Mouse (Mus musculus): ENCODE measurements around the gene Crnkl1.
A peak's percentile ranks its signal among the peaks of the same experiment; 100 is the strongest.
"Not testable (repeated sequence)": the region's sequence is repeated elsewhere in the genome, so short reads cannot be mapped to it uniquely, and the experiment has no call there.

Crnkl1 gene

GRCm38 (mm10) chr2:145920941-145921650 is 13.7 kb downstream of the Crnkl1 start:
- no peak for DNase-seq (ENCODE audit: low read depth)

- DNase-seq (ENCODE audit: low read depth): not testable (repeated sequence)
These were observed 28.9 kb downstream of the Crnkl1 start for GRCm38 (mm10) chr2:145905884-145906283.

GRCm38 (mm10) chr2:145905156-145905555 is 29.7 kb downstream of the Crnkl1 start:
- DNase-seq (ENCODE audit: low read depth): no peak

- DNase-seq (ENCODE audit: low read depth): no peak
These were observed 30.7 kb downstream of the Crnkl1 start for GRCm38 (mm10) chr2:145903983-145904616.

- peak; percentile 72 for DNase-seq (ENCODE audit: low read depth)
These were observed 31.5 kb downstream of the Crnkl1 start for GRCm38 (mm10) chr2:145903061-145903901.

- DNase-seq (ENCODE audit: low read depth): no peak
These were observed 33.0 kb downstream of the Crnkl1 start, which contains the start of gene Naa20 for GRCm38 (mm10) chr2:145901861-145902260. Gene Naa20, plus strand, starts transcription at chr2:145902099.

- DNase-seq (ENCODE audit: low read depth): not testable (repeated sequence)
These were observed 34.5 kb downstream of the Crnkl1 start for GRCm38 (mm10) chr2:145900318-145900717.

GRCm38 (mm10) chr2:145898106-145898505 is 36.7 kb downstream of the Crnkl1 start:
- DNase-seq (ENCODE audit: low read depth): no peak

- no peak for DNase-seq (ENCODE audit: low read depth)
These were observed 41.1 kb downstream of the Crnkl1 start for GRCm38 (mm10) chr2:145893756-145894155.

- no peak for DNase-seq (ENCODE audit: low read depth)
These were observed 44.2 kb downstream of the Crnkl1 start for GRCm38 (mm10) chr2:145890571-145890970.

GRCm38 (mm10) chr2:145888766-145889480 is 45.9 kb downstream of the Crnkl1 start:
- DNase-seq (ENCODE audit: low read depth): no peak

- DNase-seq (ENCODE audit: low read depth): no peak
These were observed 46.7 kb downstream of the Crnkl1 start for GRCm38 (mm10) chr2:145887937-145888765.

- no peak for DNase-seq (ENCODE audit: low read depth)
These were observed 49.7 kb downstream of the Crnkl1 start for GRCm38 (mm10) chr2:145884913-145885785.

GRCm38 (mm10) chr2:145884036-145884912 is 50.5 kb downstream of the Crnkl1 start:
- DNase-seq (ENCODE audit: low read depth): no peak

GRCm38 (mm10) chr2:145882398-145882797 is 52.4 kb downstream of the Crnkl1 start:
- no peak for DNase-seq (ENCODE audit: low read depth)

- DNase-seq (ENCODE audit: low read depth): no peak
These were observed 52.9 kb downstream of the Crnkl1 start for GRCm38 (mm10) chr2:145881932-145882331.

- DNase-seq (ENCODE audit: low read depth): no peak
These were observed 53.7 kb downstream of the Crnkl1 start for GRCm38 (mm10) chr2:145880887-145881747.

- DNase-seq (ENCODE audit: low read depth): no peak
These were observed 57.6 kb downstream of the Crnkl1 start for GRCm38 (mm10) chr2:145877191-145877590.

Data from c-Kit-positive CD71-positive TER-119-negative erythroid progenitor cells, embryonic 14.5 days (primary cell).